Mouse (Mus musculus): ENCODE measurements around the gene Copb1. TPM values are rescaled to one million over a fixed set of nuclear protein-coding genes. Genes with fewer than 3 reads are reported as not detected.

The Copb1 gene
- total and polyA plus RNA-seq, 3 experiments = 13.8 to 120 (median 110) TPM

- no peak for DNase-seq
These were observed 85.1 kb downstream of the Copb1 start for GRCm38 (mm10) chr7:114169381-114169780.

Other genes starting within 250 kb of the Copb1 start
- gene Rras2, start 136.9 kb downstream of the Copb1 start, total RNA-seq (2021) = 10 to 100 TPM; 27.5 TPM
- 14.8 and 24.6 TPM in 2 replicates for gene Rras2, start 136.9 kb downstream of the Copb1 start, polyA plus RNA-seq (2012; rRNA removed)
- gene Psma1, start 21.4 kb upstream of the Copb1 start, total RNA-seq (2021) = 100 to 1,000 TPM; 159 to 179 TPM
- 26.2 and 30.9 TPM in 2 replicates for gene Psma1, start 21.4 kb upstream of the Copb1 start, polyA plus RNA-seq (2012; rRNA removed)
- gene Pde3b, start 160.6 kb upstream of the Copb1 start, total RNA-seq (2021) = 10 to 100 TPM; 46.7 to 74.0 TPM
- gene Pde3b, start 160.6 kb upstream of the Copb1 start, polyA plus RNA-seq (2012; rRNA removed) = 9.4 and 31.7 TPM in 2 replicates

Measured in adrenal gland, adult 2 months (tissue).